Mouse (Mus musculus): Measurements from ENCODE around the gene Tbc1d7. TPM values are rescaled to one million over a fixed set of nuclear protein-coding genes. Genes with fewer than 3 reads are reported as not detected.

Tbc1d7 gene
- polyA plus RNA-seq, 1 experiment from 2014 or later: 93.0 TPM

- Histone ChIP-seq H3K4me2 (no peak overlapping the region), H3K4me1 (no peaks in the 10 kb centered on the region), H3K27ac (no peak overlapping the region), H3K36me3 (replicated peaks) (peaks cover 4% of the 10 kb centered on the region; the same call in 1 of the 2 replicates), H3K9ac (no peak overlapping the region), H3K4me3 (no peak overlapping the region), H3K9me3 (no peaks in the 10 kb centered on the region), H3K27me3 (replicated peaks) (no peaks in the 10 kb centered on the region)
- WGBS: 31% methylated on average over 5 of the region's 5 CpGs
- ATAC-seq (replicated peaks): no peak
Observed at GRCm38 (mm10) chr13:43157370-43157769, 13.9 kb downstream of the Tbc1d7 start.

- WGBS: 87% methylated on average over 14 of the region's 14 CpGs
- ATAC-seq (replicated peaks): no peak
- no peak overlapping the region for H3K27ac ChIP-seq
- H3K27me3 ChIP-seq (replicated peaks): no peaks in the 10 kb centered on the region
- no peak overlapping the region for H3K9ac ChIP-seq
- H3K4me2 ChIP-seq: no peak overlapping the region
- no peaks in the 10 kb centered on the region for H3K9me3 ChIP-seq
- no peak overlapping the region for H3K4me3 ChIP-seq
- H3K4me1 ChIP-seq: no peaks in the 10 kb centered on the region
- peaks cover 7% of the 10 kb centered on the region; the same call in 1 of the 2 replicates for H3K36me3 ChIP-seq (replicated peaks)
Observed at GRCm38 (mm10) chr13:43152005-43152520, 19.2 kb downstream of the Tbc1d7 start.

- H3K4me3 ChIP-seq: no peak overlapping the region
- H3K27me3 ChIP-seq (replicated peaks): no peaks in the 10 kb centered on the region
- 85% methylated on average over 3 of the region's 3 CpGs for WGBS
- no peak for ATAC-seq (replicated peaks)
- no peak overlapping the region for H3K9ac ChIP-seq
- H3K4me1 ChIP-seq: no peaks in the 10 kb centered on the region
- no peak overlapping the region for H3K4me2 ChIP-seq
- no peaks in the 10 kb centered on the region for H3K9me3 ChIP-seq
- peaks cover 3% of the 10 kb centered on the region; the same call in 1 of the 2 replicates for H3K36me3 ChIP-seq (replicated peaks)
- H3K27ac ChIP-seq: no peak overlapping the region
Observed at GRCm38 (mm10) chr13:43149661-43150060, 21.6 kb downstream of the Tbc1d7 start.

- Histone ChIP-seq H3K4me3 (no peak overlapping the region), H3K4me1 (no peaks in the 10 kb centered on the region), H3K36me3 (replicated peaks) (peaks cover 3% of the 10 kb centered on the region; the same call in 1 of the 2 replicates), H3K27ac (no peak overlapping the region), H3K27me3 (replicated peaks) (no peaks in the 10 kb centered on the region), H3K4me2 (no peak overlapping the region), H3K9ac (no peak overlapping the region), H3K9me3 (no peaks in the 10 kb centered on the region)
- no peak for ATAC-seq (replicated peaks)
- 90% methylated on average over 4 of the region's 4 CpGs for WGBS
Observed at GRCm38 (mm10) chr13:43148692-43149091, 22.6 kb downstream of the Tbc1d7 start.

DNA sequence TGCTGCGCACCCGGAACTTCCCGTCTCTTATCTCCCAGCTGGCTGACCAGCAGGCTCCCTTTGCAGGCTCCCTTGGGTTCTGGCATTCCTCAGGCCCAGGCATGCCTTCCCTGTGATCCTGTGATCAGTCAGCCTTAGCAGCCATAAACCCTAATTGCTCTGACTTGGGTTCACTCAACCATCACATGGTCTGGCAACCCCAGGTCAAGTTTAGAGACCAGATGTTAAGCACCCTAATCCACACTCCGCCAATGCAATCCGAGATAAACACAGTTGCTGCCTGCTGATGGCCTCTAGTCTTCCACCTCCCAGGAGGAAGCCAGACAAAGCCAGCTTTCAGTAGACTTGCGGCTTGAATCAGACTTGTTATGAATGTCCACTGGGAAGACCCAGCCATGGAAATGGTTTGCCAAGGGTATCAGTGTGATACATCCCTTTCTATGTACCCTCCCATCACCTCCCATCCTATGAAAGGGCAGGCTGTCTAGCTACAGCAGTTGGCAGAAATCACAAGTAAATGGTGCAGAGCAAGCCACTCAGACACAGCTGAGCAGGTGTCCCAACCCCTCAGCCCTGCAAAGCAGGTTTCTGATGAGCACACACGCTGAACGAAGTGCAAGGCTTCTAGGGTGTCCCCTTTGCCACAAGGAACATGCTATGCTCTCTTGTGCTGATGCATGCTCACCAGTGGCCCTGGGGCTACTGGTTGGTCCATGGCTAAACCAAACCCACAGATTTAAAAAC, 24.6 kb downstream of the Tbc1d7 start:
- no peak overlapping the region for H3K9ac ChIP-seq
- no peak overlapping the region for H3K4me2 ChIP-seq
- H3K27me3 ChIP-seq (replicated peaks): no peaks in the 10 kb centered on the region
- no peaks in the 10 kb centered on the region for H3K4me1 ChIP-seq
- no peak for ATAC-seq (replicated peaks)
- 66% methylated on average over 8 of the region's 8 CpGs for WGBS
- no peak overlapping the region for H3K4me3 ChIP-seq
- H3K27ac ChIP-seq: no peak overlapping the region
- H3K9me3 ChIP-seq: no peaks in the 10 kb centered on the region
- 0 out of 2 replicates have a peak, but pooled peaks cover 2% of the 10 kb centered on the region for H3K36me3 ChIP-seq (replicated peaks)

GRCm38 (mm10) chr13:43144720-43145418, 26.4 kb downstream of the Tbc1d7 start:
- no peaks in the 10 kb centered on the region for H3K36me3 ChIP-seq (replicated peaks)
- H3K27ac ChIP-seq: no peak overlapping the region
- no peak overlapping the region for H3K4me3 ChIP-seq
- no peak overlapping the region for H3K4me2 ChIP-seq
- ATAC-seq (replicated peaks): no peak
- no peaks in the 10 kb centered on the region for H3K9me3 ChIP-seq
- 80% methylated on average over 7 of the region's 7 CpGs for WGBS
- no peaks in the 10 kb centered on the region for H3K27me3 ChIP-seq (replicated peaks)
- H3K9ac ChIP-seq: no peak overlapping the region
- H3K4me1 ChIP-seq: no peaks in the 10 kb centered on the region

- Histone ChIP-seq H3K4me1 (no peaks in the 10 kb centered on the region), H3K9me3 (no peaks in the 10 kb centered on the region), H3K27me3 (replicated peaks) (no peaks in the 10 kb centered on the region), H3K4me3 (no peak overlapping the region), H3K4me2 (no peak overlapping the region), H3K36me3 (replicated peaks) (peaks cover 3% of the 10 kb centered on the region), H3K27ac (no peak overlapping the region), H3K9ac (no peak overlapping the region)
- ATAC-seq (replicated peaks): no peak
- 76% methylated on average over 4 of the region's 4 CpGs for WGBS
Observed at GRCm38 (mm10) chr13:43134468-43134867, 36.8 kb downstream of the Tbc1d7 start.

GRCm38 (mm10) chr13:43133400-43133799, 37.9 kb downstream of the Tbc1d7 start:
- peaks cover 3% of the 10 kb centered on the region for H3K36me3 ChIP-seq (replicated peaks)
- no peak overlapping the region for H3K4me3 ChIP-seq
- H3K4me2 ChIP-seq: no peak overlapping the region
- no peak for ATAC-seq (replicated peaks)
- no peak overlapping the region for H3K9ac ChIP-seq
- WGBS: 72% methylated on average over 7 of the region's 7 CpGs
- H3K4me1 ChIP-seq: no peaks in the 10 kb centered on the region
- no peaks in the 10 kb centered on the region for H3K9me3 ChIP-seq
- H3K27ac ChIP-seq: no peak overlapping the region
- no peaks in the 10 kb centered on the region for H3K27me3 ChIP-seq (replicated peaks)

GRCm38 (mm10) chr13:43132859-43133258, 38.4 kb downstream of the Tbc1d7 start:
- no peak overlapping the region for H3K27ac ChIP-seq
- WGBS: 68% methylated on average over 9 of the region's 9 CpGs
- no peaks in the 10 kb centered on the region for H3K9me3 ChIP-seq

GRCm38 (mm10) chr13:43131741-43132191, 39.5 kb downstream of the Tbc1d7 start:
- Histone ChIP-seq H3K4me2 (no peak overlapping the region), H3K4me3 (no peak overlapping the region), H3K27me3 (replicated peaks) (no peaks in the 10 kb centered on the region), H3K27ac (0 out of 2 replicates have a peak overlapping the region, but pooled peaks have one; percentile 29), H3K9ac (no peak overlapping the region), H3K36me3 (replicated peaks) (peaks cover 3% of the 10 kb centered on the region), H3K4me1 (no peaks in the 10 kb centered on the region), H3K9me3 (no peaks in the 10 kb centered on the region)
- WGBS: 65% methylated on average over 10 of the region's 10 CpGs
- no peak for ATAC-seq (replicated peaks)

More at GRCm38 (mm10) chr13:43132859-43133258, 38.4 kb downstream of the Tbc1d7 start:
- H3K36me3 ChIP-seq (replicated peaks): peaks cover 3% of the 10 kb centered on the region
- no peak overlapping the region for H3K4me2 ChIP-seq
- no peaks in the 10 kb centered on the region for H3K4me1 ChIP-seq
- no peaks in the 10 kb centered on the region for H3K27me3 ChIP-seq (replicated peaks)
- H3K4me3 ChIP-seq: no peak overlapping the region
- no peak overlapping the region for H3K9ac ChIP-seq
- ATAC-seq (replicated peaks): no peak

- H3K4me1 ChIP-seq: no peaks in the 10 kb centered on the region
- peaks cover 3% of the 10 kb centered on the region for H3K36me3 ChIP-seq (replicated peaks)
- no peak overlapping the region for H3K9ac ChIP-seq
- ATAC-seq (replicated peaks): no peak
- no peak overlapping the region for H3K4me3 ChIP-seq
- H3K4me2 ChIP-seq: no peak overlapping the region
- no peaks in the 10 kb centered on the region for H3K27me3 ChIP-seq (replicated peaks)
- WGBS: 87% methylated on average over 6 of the region's 6 CpGs
- no peak overlapping the region for H3K27ac ChIP-seq
- H3K9me3 ChIP-seq: no peaks in the 10 kb centered on the region
Observed at GRCm38 (mm10) chr13:43130161-43130560, 41.1 kb downstream of the Tbc1d7 start.

- no peak overlapping the region for H3K9ac ChIP-seq
- H3K27me3 ChIP-seq (replicated peaks): no peaks in the 10 kb centered on the region
- H3K27ac ChIP-seq: no peak overlapping the region
- 48% methylated on average over 4 of the region's 4 CpGs for WGBS
- H3K4me3 ChIP-seq: no peak overlapping the region
- H3K4me1 ChIP-seq: 0 out of 2 replicates have a peak, but pooled peaks cover 5% of the 10 kb centered on the region
- H3K9me3 ChIP-seq: no peaks in the 10 kb centered on the region
- H3K4me2 ChIP-seq: no peak overlapping the region
- no peak for ATAC-seq (replicated peaks)
- H3K36me3 ChIP-seq (replicated peaks): no peaks in the 10 kb centered on the region
Observed at GRCm38 (mm10) chr13:43124683-43125074, 46.6 kb downstream of the Tbc1d7 start.
